Mouse (Mus musculus): ENCODE data around the gene C8b. TPM values are rescaled to one million over a fixed set of nuclear protein-coding genes. Genes with fewer than 3 reads are reported as not detected.

Gene C8b
- polyA plus RNA-seq (2015; fragmentation: Nextera tagmentation; extraction: Ambion mirVana), result 48.5 and 62.8 TPM in 2 replicates

DNA sequence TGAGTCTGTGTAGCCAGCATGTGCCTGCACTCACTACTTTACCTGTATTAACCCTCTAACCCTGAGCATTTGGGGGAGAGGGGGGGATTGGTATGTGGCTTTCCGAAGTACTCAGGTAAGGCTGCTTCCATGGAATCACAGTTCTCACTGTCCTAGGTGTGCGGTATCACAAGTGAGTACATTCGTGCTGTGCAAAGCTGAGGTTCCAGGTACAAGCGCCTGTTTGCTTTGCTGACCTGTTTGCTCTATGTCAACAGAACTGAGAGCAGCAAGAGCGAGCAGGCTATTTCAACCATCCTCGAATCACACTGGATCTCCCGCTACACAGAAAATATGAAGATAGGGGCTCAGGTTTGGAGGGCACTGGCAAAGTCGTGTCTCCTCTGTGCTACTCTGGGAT is at the start of gene C8b:
Gene C8b, plus strand, starts transcription at position 253 of the 400 bp plus-strand sequence.
- Histone ChIP-seq H3K4me3 (replicated peaks) (peak within 1 kb of the TSS; percentile 29), H3K27ac (replicated peaks) (peak within 1 kb of the TSS; percentile 57), H3K4me2 (peak within 1 kb of the TSS; percentile 23; the same call in 1 of the 2 replicates), H3K36me3 (replicated peaks) (no peaks in the 10 kb centered on the region), H3K27me3 (no peaks in the 10 kb centered on the region), H3K9ac (no peak within 1 kb of the TSS), H3K9me3 (replicated peaks) (no peaks in the 10 kb centered on the region; the same call in 1 of the 2 replicates), H3K4me1 (replicated peaks) (0 out of 2 replicates have a peak, but pooled peaks cover 5% of the 10 kb centered on the region)
- peak; percentile 74 for ATAC-seq (ENCODE audit: insufficient read depth)
- WGBS (ENCODE audit: insufficient replicate concordance), result 63% methylated on average over 8 of the region's 8 CpGs

DNA sequence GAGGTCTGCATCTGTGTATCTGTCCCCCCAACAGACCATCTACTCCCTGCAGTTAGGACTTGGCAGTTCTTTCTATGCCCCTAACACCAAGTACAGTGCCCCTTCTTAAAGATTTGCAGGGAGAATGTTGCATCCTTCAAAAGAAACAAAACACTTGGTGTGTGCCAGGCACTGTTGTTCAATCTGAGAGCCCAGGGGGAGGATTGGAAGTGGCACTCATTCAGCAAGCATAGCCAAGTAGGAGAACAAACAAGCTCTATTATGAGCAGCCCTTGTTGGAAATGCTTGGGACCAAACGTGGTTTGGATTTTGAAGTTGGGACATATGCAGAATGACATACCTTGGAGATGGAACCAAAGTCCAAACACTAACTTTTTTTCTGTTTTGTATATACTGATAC is 49.6 kb upstream of the C8b start:
- ATAC-seq (ENCODE audit: insufficient read depth), result no peak
- no peaks in the 10 kb centered on the region for H3K36me3 ChIP-seq (replicated peaks)
- WGBS (ENCODE audit: insufficient replicate concordance), result 58% methylated on average over 1 of the region's 1 CpGs

DNA sequence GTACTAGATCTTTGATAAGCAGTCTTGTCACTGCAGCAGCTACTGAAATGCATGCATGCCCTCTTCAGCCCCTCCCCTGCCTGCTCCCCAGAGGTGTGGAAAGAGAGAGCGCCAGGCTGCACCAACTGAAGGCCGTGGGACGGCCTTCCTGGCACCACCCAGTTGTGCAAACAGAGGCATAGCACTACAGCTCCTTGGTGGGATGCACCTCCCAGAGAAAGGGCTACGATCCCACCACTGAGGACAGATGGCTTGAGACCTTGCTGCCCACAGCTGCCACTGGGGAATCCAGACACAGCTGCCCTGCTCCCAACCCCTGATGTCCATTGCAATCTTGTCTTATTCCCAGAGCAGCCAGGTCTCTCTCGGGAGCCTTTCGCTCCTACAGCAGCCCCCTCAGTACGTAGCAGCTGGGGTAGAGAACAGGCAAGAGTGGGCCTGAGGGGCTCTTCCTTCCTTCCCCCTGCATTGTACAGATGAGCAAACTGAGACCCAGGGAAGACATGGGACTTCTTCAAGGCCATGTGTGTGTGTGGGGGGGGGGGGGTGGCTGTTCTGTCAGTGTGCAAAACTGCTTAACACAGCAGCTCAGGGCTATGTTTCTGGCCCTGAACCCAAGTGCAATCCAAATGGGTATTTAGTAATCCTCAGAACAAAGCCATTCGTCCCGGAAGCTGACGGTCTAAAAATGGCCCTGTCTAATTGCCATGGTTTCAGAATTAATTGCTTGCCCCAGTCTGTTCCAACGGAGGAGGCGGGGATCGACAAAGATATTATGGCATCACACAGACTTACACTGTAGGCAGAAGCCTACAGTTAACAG is 46.9 kb upstream of the C8b start:
- 63% methylated on average over 13 of the region's 13 CpGs for WGBS (ENCODE audit: insufficient replicate concordance)
- Histone ChIP-seq H3K27ac (replicated peaks) (no peak overlapping the region), H3K36me3 (replicated peaks) (no peaks in the 10 kb centered on the region), H3K9me3 (replicated peaks) (no peaks in the 10 kb centered on the region), H3K4me3 (replicated peaks) (no peak overlapping the region), H3K9ac (no peak overlapping the region), H3K4me1 (replicated peaks) (no peaks in the 10 kb centered on the region), H3K4me2 (no peak overlapping the region), H3K27me3 (no peaks in the 10 kb centered on the region)
- ATAC-seq (ENCODE audit: insufficient read depth), result no peak

More for the DNA sequence above, 49.6 kb upstream of the C8b start:
- H3K27ac ChIP-seq (replicated peaks), result no peak overlapping the region
- no peak overlapping the region for H3K9ac ChIP-seq
- no peak overlapping the region for H3K4me2 ChIP-seq
- H3K4me3 ChIP-seq (replicated peaks), result no peak overlapping the region
- no peaks in the 10 kb centered on the region for H3K27me3 ChIP-seq
- no peaks in the 10 kb centered on the region for H3K9me3 ChIP-seq (replicated peaks)
- H3K4me1 ChIP-seq (replicated peaks), result no peaks in the 10 kb centered on the region

DNA sequence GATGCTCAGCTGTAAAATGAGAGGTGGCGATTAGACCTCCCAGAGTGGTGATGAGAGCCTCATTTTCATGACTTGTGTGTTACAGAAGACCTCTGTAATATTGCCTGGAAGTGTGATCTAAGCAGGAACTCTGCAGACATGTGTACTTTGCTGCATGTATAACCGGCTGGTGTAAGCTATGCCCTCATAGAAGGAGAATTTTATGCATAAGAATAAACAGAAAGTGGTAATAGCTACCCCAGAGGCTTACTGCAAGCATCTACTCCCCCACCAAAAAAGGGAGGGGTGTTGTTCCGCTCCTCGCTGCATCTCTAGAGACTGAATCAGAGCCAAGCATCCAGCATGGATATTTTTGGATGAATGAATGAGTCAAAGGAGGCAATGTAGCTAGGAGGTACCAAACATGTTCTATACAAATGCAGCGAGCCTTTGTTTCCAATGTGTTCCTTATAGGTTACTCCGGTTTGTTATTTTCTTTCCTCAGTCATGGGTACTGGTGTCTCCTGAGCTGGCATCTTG is 42.5 kb upstream of the C8b start:
- H3K4me2 ChIP-seq, result no peak overlapping the region
- H3K9ac ChIP-seq, result no peak overlapping the region
- no peaks in the 10 kb centered on the region for H3K36me3 ChIP-seq (replicated peaks)
- WGBS (ENCODE audit: insufficient replicate concordance), result 70% methylated on average over 6 of the region's 6 CpGs
- H3K27ac ChIP-seq (replicated peaks), result no peak overlapping the region
- no peak for ATAC-seq (ENCODE audit: insufficient read depth)
- H3K4me1 ChIP-seq (replicated peaks), result no peaks in the 10 kb centered on the region
- no peak overlapping the region for H3K4me3 ChIP-seq (replicated peaks)
- H3K9me3 ChIP-seq (replicated peaks), result no peaks in the 10 kb centered on the region
- H3K27me3 ChIP-seq, result no peaks in the 10 kb centered on the region

DNA sequence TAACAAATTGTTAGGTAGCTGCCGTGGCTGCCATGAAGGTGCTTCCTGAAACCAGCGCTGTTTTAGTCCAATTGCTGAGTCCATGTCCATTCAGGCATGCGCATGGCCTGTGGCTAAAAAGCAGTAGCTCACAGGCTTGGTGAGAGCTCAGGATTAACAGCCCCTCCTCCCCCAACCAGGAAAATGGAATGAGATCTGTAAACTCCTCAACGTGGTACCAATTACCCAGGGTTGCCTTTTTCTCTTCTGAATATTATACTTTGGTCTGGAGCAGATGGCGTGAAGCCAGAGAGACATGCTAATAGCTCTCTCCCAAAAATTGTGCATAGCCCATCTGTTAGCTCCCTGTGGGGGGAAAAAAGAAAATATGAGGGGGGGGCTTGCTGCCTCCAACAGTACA is 41.9 kb upstream of the C8b start:
- Histone ChIP-seq H3K9ac (no peak overlapping the region), H3K4me2 (no peak overlapping the region), H3K36me3 (replicated peaks) (no peaks in the 10 kb centered on the region), H3K27ac (replicated peaks) (no peak overlapping the region), H3K4me1 (replicated peaks) (no peaks in the 10 kb centered on the region), H3K4me3 (replicated peaks) (no peak overlapping the region), H3K27me3 (no peaks in the 10 kb centered on the region), H3K9me3 (replicated peaks) (no peaks in the 10 kb centered on the region)
- no peak for ATAC-seq (ENCODE audit: insufficient read depth)
- 57% methylated on average over 5 of the region's 5 CpGs for WGBS (ENCODE audit: insufficient replicate concordance)

DNA sequence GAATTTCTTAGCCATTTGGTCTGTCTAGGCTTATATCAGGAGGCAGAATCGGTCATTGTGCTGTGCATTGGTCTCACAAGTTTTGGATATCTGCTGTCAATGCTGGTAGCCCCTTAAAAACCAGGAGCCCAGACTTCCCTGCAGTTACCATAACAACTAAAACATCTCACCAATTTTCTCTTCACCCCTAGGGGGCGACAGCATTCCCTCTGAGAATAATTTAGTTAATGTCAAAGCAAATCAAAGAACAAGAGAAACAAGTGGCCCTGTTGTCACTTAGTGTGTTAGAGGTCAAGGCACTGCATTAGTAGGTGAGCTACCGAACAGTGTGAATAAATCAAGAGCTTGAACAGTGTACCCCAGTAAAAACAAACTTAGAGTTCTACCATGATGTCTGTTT is 40.4 kb upstream of the C8b start:
- H3K27me3 ChIP-seq, result no peaks in the 10 kb centered on the region
- H3K9me3 ChIP-seq (replicated peaks), result no peaks in the 10 kb centered on the region
- no peak overlapping the region for H3K4me2 ChIP-seq
- H3K36me3 ChIP-seq (replicated peaks), result no peaks in the 10 kb centered on the region
- no peaks in the 10 kb centered on the region for H3K4me1 ChIP-seq (replicated peaks)
- no peak overlapping the region for H3K9ac ChIP-seq
- no peak overlapping the region for H3K27ac ChIP-seq (replicated peaks)
- WGBS (ENCODE audit: insufficient replicate concordance), result 30% methylated on average over 3 of the region's 3 CpGs
- no peak overlapping the region for H3K4me3 ChIP-seq (replicated peaks)
- ATAC-seq (ENCODE audit: insufficient read depth), result no peak

DNA sequence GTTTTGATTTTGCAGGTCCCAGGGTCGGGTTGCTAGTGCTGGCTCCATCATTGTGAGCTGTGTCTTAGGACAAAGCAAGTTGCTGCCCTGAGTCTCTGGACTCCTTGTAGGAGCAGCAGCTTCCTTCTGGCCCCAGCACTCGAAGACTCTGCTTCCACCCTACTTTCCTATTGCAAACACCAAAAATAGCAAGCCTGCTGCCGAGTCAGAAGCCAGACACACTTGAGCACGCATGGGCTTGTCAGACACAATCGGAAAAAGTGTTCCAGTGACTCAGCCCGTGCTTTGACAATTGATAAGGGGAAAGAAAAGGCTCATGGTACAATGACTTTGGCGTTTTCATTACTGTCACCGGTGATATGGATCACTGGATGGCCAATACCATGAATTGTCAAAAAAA is 36.9 kb upstream of the C8b start:
- Histone ChIP-seq H3K27me3 (no peaks in the 10 kb centered on the region), H3K27ac (replicated peaks) (no peak overlapping the region), H3K4me3 (replicated peaks) (no peak overlapping the region), H3K9me3 (replicated peaks) (no peaks in the 10 kb centered on the region), H3K4me2 (no peak overlapping the region), H3K36me3 (replicated peaks) (no peaks in the 10 kb centered on the region), H3K4me1 (replicated peaks) (no peaks in the 10 kb centered on the region), H3K9ac (no peak overlapping the region)
- ATAC-seq (ENCODE audit: insufficient read depth), result no peak
- WGBS (ENCODE audit: insufficient replicate concordance), result 50% methylated on average over 8 of the region's 8 CpGs

DNA sequence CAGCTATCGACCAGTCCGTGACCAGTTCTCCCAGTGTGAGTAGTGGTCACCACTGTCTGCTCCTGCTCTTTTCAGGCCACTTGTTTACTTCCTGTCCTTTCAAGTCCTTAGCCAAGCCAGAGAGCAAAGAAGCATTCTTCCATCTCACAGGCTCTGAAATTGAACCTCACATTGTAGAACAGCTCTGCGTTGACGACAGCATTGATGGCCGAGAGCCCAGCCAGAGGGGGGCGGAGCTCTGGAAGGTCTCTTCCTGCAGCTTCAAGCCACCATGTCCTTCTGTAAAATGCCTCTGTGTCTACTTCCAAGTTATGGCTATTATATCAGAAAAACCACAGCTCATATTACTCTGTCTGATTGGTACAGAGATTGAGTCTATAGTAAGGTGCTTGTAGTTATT is 19.6 kb upstream of the C8b start:
- no peaks in the 10 kb centered on the region for H3K9me3 ChIP-seq (replicated peaks)
- H3K27ac ChIP-seq (replicated peaks), result no peak overlapping the region
- no peaks in the 10 kb centered on the region for H3K36me3 ChIP-seq (replicated peaks)
- no peak overlapping the region for H3K9ac ChIP-seq
- H3K4me3 ChIP-seq (replicated peaks), result no peak overlapping the region
- H3K27me3 ChIP-seq, result no peaks in the 10 kb centered on the region
- 48% methylated on average over 6 of the region's 6 CpGs for WGBS (ENCODE audit: insufficient replicate concordance)
- no peaks in the 10 kb centered on the region for H3K4me1 ChIP-seq (replicated peaks)
- no peak for ATAC-seq (ENCODE audit: insufficient read depth)
- no peak overlapping the region for H3K4me2 ChIP-seq

DNA sequence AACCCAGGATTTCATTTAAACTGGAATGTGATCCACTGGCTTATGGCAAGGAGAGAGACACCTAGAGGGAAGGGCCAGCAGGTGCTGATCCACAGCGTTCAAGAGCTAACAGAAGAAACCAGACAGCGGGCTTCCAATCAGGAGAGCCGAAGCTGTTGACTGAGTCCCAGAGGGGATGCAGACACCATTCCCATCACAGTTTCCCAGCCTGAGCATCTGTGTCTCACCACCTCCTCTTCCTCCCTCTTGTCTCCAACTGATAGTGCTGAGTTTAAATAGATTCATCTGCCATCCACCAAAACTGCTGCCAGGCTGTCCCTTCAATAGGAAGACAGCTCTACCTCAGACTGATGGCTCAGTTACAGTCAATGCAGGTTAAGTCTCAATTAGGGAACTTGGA is 12.0 kb upstream of the C8b start:
- H3K4me2 ChIP-seq, result no peak overlapping the region
- H3K36me3 ChIP-seq (replicated peaks), result no peaks in the 10 kb centered on the region
- H3K9me3 ChIP-seq (replicated peaks), result no peaks in the 10 kb centered on the region
- WGBS (ENCODE audit: insufficient replicate concordance), result 49% methylated on average over 3 of the region's 3 CpGs
- H3K27ac ChIP-seq (replicated peaks), result no peak overlapping the region
- no peak overlapping the region for H3K4me3 ChIP-seq (replicated peaks)
- no peak overlapping the region for H3K9ac ChIP-seq
- no peak for ATAC-seq (ENCODE audit: insufficient read depth)
- no peaks in the 10 kb centered on the region for H3K4me1 ChIP-seq (replicated peaks)
- H3K27me3 ChIP-seq, result no peaks in the 10 kb centered on the region

DNA sequence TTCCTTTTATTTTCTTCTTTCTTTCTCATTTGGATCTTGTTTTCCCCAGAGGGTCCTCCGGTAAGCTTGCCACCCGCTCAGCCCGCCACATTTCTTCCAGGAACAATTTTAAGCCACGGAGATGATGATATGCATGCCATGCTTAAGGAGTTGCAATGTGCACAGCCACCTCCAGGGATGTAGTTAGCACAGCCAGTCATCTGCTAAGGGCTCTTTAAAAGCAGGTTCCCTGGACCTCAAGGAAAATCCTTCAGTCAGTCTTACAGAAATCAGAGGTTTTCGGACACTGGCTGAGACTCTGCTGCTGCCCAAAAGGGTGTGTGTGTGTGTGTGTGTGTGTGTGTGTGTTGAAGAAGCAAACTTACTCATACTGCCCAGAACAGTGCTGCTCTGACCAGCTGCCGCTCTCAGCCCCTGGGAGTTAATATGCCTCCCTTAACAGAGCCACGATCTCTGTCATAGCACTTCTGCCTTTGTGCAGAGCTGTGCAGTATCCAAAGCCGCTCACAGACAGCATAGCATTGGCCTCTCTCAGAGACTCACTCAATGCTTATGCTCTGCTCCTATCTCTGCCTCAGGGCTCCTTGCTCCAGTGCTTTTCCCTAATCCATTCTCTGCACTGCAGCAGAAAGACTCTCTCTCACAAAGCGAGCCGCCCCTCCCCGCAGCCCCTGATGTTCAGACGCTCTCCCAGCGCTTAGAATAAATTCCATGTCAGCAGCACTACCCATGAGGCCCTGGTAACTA is 5.1 kb upstream of the C8b start:
- Histone ChIP-seq H3K4me1 (replicated peaks) (no peaks in the 10 kb centered on the region), H3K4me3 (replicated peaks) (no peak overlapping the region), H3K27ac (replicated peaks) (no peak overlapping the region), H3K27me3 (no peaks in the 10 kb centered on the region), H3K36me3 (replicated peaks) (no peaks in the 10 kb centered on the region), H3K9ac (no peak overlapping the region), H3K4me2 (no peak overlapping the region), H3K9me3 (replicated peaks) (no peaks in the 10 kb centered on the region; the same call in 1 of the 2 replicates)
- 69% methylated on average over 13 of the region's 13 CpGs for WGBS (ENCODE audit: insufficient replicate concordance)
- no peak for ATAC-seq (ENCODE audit: insufficient read depth)

DNA sequence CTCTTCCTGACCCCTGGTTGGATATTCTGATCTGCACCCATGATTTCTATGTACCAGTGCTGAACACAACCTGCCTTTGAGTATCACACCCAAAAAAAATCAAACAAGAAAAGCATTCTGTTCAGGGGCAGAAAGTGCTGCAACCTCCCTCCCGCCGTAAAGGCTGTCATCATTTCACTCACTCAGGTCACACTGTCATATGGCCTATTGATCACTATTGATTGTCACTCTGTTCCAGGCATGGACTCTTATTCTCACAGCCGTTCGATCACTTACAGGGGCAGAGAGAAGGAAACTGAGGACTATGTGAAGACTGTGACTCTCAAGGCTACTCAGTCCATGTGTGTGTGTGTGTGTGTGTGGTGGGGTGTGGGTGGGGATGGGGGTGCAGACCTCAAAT is 2.1 kb downstream of the C8b start:
- Histone ChIP-seq H3K27ac (replicated peaks) (no peak overlapping the region), H3K9ac (no peak overlapping the region), H3K4me1 (replicated peaks) (0 out of 2 replicates have a peak, but pooled peaks cover 5% of the 10 kb centered on the region), H3K27me3 (no peaks in the 10 kb centered on the region), H3K36me3 (replicated peaks) (no peaks in the 10 kb centered on the region), H3K9me3 (replicated peaks) (no peaks in the 10 kb centered on the region), H3K4me2 (no peak overlapping the region; the same call in 1 of the 2 replicates), H3K4me3 (replicated peaks) (no peak overlapping the region)
- WGBS (ENCODE audit: insufficient replicate concordance), result 61% methylated on average over 4 of the region's 4 CpGs
- no peak for ATAC-seq (ENCODE audit: insufficient read depth)

All from liver, embryonic 15.5 days (tissue).